Mouse (Mus musculus) forebrain, embryonic 13.5 days (tissue): ENCODE data around the gene Arid1b. TPM values are rescaled to one million over a fixed set of nuclear protein-coding genes. Genes with fewer than 3 reads are reported as not detected.

Experiments
- ATAC-seq: fragments of 200-750 bp; cut with Nextera tagmentation; 2 replicates; pipeline ENCODE4 v1.8.0; 2017
- H3K27ac ChIP-seq: fragments of 300-500 bp; sonication (generic); 2 replicates; pipeline ENCODE4 v1.5.1; 2015; ENCODE audit warnings: inconsistent platforms, mild to moderate bottlenecking, moderate library complexity
- H3K27me3 ChIP-seq: fragments of 300-500 bp; sonication (generic); 2 replicates; pipeline ENCODE4 v1.6.1; 2015; ENCODE audit warnings: mild to moderate bottlenecking, inconsistent platforms
- H3K36me3 ChIP-seq: fragments of 300-500 bp; sonication (generic); 2 replicates; pipeline ENCODE4 v1.6.1; 2015; ENCODE audit warnings: mild to moderate bottlenecking, inconsistent platforms; ENCODE audit not compliant: poor library complexity, severe bottlenecking
- H3K4me1 ChIP-seq: fragments of 300-500 bp; sonication (generic); 2 replicates; pipeline ENCODE4 v1.6.1; 2015; ENCODE audit warnings: inconsistent platforms
- H3K4me2 ChIP-seq: fragments of 300-500 bp; sonication (generic); 2 replicates; pipeline ENCODE4 v1.6.1; 2015; ENCODE audit warnings: inconsistent platforms, mild to moderate bottlenecking, moderate library complexity
- H3K4me3 ChIP-seq: fragments of 300-500 bp; sonication (generic); 2 replicates; pipeline ENCODE4 v1.5.1; 2015; ENCODE audit warnings: mild to moderate bottlenecking, inconsistent platforms
- H3K9ac ChIP-seq: fragments of 300-500 bp; sonication (generic); 2 replicates; pipeline ENCODE4 v1.6.1; 2015; ENCODE audit warnings: mild to moderate bottlenecking, inconsistent platforms
- H3K9me3 ChIP-seq: fragments of 300-500 bp; sonication (generic); replicated peaks from 2 replicates; pipeline ENCODE4 v1.6.1; 2016; ENCODE audit warnings: inconsistent platforms
- WGBS: fragments of 180-500 bp; shearing (Covaris S2); methylation state at CpG from one replicate; pipeline ENCODE4 v1.1.7; 2015; 5-methylcytosine and 5-hydroxymethylcytosine counted together
- polyA plus RNA-seq: library from polyadenylated mRNA; unstranded; fragments of >200 nt; fragmentation: Nextera tagmentation; extraction: Ambion mirVana; gene quantifications from 2 replicates; pipeline ENCODE4 v1.2.1, GENCODE M21; 2015

Arid1b gene
- polyA plus RNA-seq, 1 experiment from 2014 or later = 11.7 TPM

DNA sequence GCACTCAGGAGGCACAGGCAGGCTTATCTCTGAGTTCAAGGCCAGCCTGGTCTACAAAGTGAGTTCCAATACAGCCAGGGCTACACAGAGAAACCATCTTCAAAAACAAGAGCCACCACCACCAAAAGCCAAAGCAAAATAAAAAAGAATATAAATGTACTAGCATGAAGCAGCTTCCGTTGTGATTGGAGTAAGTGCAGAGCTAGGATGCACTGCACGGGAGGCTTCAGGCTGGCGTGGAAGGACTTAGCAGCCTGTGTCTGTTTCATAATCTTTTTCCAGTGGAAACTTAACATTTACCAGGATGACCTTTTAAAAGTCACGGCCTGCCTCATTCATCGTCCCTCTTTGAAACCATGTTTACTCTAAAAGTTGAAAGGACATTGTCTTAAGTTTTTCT, 67.5 kb downstream of the Arid1b start:
- Histone ChIP-seq H3K4me2 (no peak overlapping the region), H3K4me3 (no peak overlapping the region), H3K36me3 (no peaks in the 10 kb centered on the region), H3K9me3 (no peaks in the 10 kb centered on the region), H3K4me1 (peaks cover 66% of the 10 kb centered on the region), H3K27ac (no peak overlapping the region), H3K27me3 (no peaks in the 10 kb centered on the region), H3K9ac (no peak overlapping the region)
- no peak for ATAC-seq
- 86% methylated on average over 5 of the region's 5 CpGs for WGBS

DNA sequence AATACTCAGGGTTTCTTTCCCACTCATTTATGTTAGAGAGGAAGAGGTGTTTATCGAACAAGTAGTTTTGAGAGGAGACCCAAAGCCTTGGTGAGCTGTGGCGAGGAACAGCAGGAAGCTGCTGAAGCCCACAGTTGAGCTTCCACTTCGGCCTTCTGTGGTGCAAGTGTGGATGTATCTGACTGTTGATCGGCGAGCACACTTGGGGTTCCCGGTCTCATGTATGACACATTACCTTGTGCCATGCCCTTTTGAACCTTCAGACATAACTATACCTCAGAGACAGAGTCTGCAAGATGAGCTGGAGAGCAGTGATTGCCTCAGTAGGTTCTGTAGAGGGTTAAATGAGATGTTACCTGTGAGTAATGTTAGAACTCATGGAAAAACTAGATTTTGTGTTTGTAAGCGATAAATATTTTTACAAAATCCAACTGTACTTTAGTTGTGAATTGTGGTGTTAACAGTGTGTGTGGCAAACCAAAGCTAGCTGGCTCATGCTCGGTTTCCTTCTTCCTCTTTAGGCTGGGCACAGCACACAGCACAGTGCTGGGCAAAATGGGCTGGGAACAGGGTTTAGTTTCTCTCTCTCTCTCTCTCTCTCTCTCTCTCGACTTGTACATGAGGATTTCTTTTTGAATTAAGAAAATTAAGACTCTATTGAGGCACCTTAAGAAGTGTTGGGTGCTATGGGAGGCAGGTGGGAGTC, 69.5 kb downstream of the Arid1b start:
- no peaks in the 10 kb centered on the region for H3K9me3 ChIP-seq
- H3K27ac ChIP-seq = no peak overlapping the region
- H3K4me3 ChIP-seq = no peak overlapping the region
- 89% methylated on average over 9 of the region's 9 CpGs for WGBS
- ATAC-seq = no peak
- no peak overlapping the region for H3K9ac ChIP-seq
- peaks cover 59% of the 10 kb centered on the region for H3K4me1 ChIP-seq
- H3K4me2 ChIP-seq = no peak overlapping the region
- H3K27me3 ChIP-seq = no peaks in the 10 kb centered on the region
- H3K36me3 ChIP-seq = no peaks in the 10 kb centered on the region

DNA sequence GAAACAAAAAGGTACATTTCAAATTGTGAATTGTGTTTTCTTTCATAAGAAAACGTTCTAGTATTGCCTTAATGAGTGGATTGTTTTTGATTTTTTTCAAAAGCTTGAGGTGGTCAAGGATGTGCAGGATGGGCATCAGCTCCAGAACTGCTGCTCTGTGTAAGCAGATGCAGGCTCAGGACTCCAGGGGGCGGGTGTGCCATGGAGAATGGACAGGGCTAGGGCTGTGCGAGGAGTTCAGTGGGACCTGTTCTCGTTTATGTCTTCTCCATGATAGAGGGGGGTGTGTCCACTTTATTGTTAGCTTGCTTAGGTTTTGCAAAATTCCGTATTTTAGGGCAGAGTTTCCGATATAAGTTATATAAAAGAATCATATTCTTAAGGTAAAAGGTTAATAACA, 70.6 kb downstream of the Arid1b start:
- no peak for ATAC-seq
- Histone ChIP-seq H3K36me3 (no peaks in the 10 kb centered on the region), H3K27me3 (no peaks in the 10 kb centered on the region), H3K9me3 (no peaks in the 10 kb centered on the region), H3K4me1 (peaks cover 47% of the 10 kb centered on the region), H3K9ac (no peak overlapping the region), H3K4me3 (no peak overlapping the region), H3K4me2 (no peak overlapping the region), H3K27ac (no peak overlapping the region)
- WGBS = 87% methylated on average over 6 of the region's 6 CpGs

DNA sequence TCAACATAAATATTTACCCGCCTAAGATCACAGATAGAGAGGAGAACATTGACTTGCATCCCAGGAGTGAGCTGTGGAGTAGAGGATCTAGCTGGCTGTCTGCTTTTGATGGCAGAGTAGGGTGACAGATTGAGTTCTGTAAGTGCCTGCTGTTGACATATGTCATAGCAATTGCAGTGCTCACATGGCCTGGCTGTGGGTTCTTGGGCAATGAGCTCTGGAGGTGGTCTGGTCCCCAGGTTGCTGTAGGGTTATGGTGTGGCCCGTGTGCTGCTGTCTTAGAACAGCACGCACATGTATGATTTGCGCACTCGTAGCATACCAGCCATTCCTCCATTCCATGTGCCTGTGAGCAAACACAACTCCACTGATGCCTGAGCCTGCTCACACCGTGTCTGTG, 71.1 kb downstream of the Arid1b start:
- 87% methylated on average over 6 of the region's 6 CpGs for WGBS
- no peaks in the 10 kb centered on the region for H3K9me3 ChIP-seq
- H3K4me1 ChIP-seq = peaks cover 43% of the 10 kb centered on the region

DNA sequence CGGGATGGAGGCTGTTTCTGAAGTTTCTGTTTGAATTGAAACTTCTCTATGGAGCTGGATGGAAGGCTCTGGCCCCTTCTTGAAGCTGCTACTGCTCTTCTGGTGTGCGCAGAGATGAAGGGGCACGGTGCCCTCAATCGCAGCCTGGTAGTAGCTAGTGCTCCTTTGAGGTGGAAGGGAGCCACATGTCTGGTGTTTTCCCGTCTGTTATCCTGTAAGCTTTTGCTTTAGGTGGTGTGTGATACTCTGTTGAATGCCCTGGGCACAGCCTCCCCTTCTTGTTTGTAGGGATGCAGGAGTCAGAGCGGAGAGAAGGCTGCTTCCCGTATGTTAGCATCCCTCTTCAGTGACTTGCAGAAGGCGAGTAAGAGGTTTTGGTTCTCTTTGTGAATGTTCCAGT, 72.7 kb downstream of the Arid1b start:
- Histone ChIP-seq H3K36me3 (no peaks in the 10 kb centered on the region), H3K4me2 (no peak overlapping the region), H3K9ac (no peak overlapping the region), H3K27me3 (no peaks in the 10 kb centered on the region), H3K9me3 (no peaks in the 10 kb centered on the region), H3K4me3 (no peak overlapping the region), H3K27ac (no peak overlapping the region), H3K4me1 (peaks cover 31% of the 10 kb centered on the region)
- ATAC-seq = no peak
- 81% methylated on average over 8 of the region's 8 CpGs for WGBS

More for the DNA sequence above, 71.1 kb downstream of the Arid1b start:
- Histone ChIP-seq H3K27me3 (no peaks in the 10 kb centered on the region), H3K4me3 (no peak overlapping the region), H3K36me3 (no peaks in the 10 kb centered on the region), H3K4me2 (no peak overlapping the region), H3K27ac (no peak overlapping the region), H3K9ac (no peak overlapping the region)
- peak; percentile 39; the same call in 1 of the 2 replicates for ATAC-seq

DNA sequence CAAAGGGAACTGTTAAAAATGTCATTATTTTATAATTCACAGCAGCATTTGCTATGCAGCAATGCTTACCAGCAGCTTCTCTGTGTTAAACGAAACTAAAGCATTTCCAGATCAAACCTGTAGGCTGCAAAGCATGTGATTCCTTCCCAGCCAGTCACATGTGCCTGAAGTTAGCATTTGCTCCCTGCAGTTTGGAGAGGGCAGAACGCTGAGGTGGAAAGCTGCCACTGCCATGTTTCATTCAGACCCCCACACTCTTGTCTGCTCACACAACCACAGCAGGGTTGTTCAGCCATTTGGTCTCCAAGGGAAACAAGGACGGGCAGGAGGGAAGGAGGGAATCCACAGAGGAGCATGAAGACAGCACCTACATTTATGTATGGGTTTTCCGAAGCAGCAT, 73.1 kb downstream of the Arid1b start:
- no peak overlapping the region for H3K27ac ChIP-seq
- H3K36me3 ChIP-seq = no peaks in the 10 kb centered on the region
- no peak overlapping the region for H3K4me3 ChIP-seq
- WGBS = 57% methylated on average over 4 of the region's 4 CpGs
- H3K4me1 ChIP-seq = peaks cover 31% of the 10 kb centered on the region
- no peak overlapping the region for H3K9ac ChIP-seq
- no peaks in the 10 kb centered on the region for H3K27me3 ChIP-seq
- no peak for ATAC-seq
- H3K4me2 ChIP-seq = no peak overlapping the region
- H3K9me3 ChIP-seq = no peaks in the 10 kb centered on the region

DNA sequence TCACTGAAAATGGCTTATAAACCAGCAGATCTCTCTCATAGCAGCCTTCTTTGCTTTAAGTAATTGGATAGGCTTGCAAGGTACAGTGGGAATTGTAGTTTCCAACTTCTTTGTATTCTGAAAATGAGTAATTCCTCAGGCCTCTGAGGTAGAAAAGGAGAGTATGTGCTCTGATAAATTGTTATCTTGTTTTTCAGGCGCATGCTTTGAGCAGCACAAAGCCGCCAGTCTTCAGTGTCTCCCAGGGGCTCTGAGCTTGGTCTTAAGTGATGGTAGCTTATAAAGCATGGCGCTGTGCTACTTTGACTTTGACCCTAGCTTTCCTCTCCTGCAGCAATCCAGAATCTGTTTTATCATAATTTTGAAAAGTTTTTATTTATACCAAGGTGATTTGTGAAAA, 76.3 kb downstream of the Arid1b start:
- no peak for ATAC-seq
- Histone ChIP-seq H3K27ac (no peak overlapping the region), H3K4me1 (peaks cover 29% of the 10 kb centered on the region), H3K4me2 (no peak overlapping the region), H3K27me3 (no peaks in the 10 kb centered on the region), H3K36me3 (no peaks in the 10 kb centered on the region), H3K9me3 (no peaks in the 10 kb centered on the region), H3K9ac (no peak overlapping the region), H3K4me3 (no peak overlapping the region)
- 87% methylated on average over 3 of the region's 3 CpGs for WGBS

DNA sequence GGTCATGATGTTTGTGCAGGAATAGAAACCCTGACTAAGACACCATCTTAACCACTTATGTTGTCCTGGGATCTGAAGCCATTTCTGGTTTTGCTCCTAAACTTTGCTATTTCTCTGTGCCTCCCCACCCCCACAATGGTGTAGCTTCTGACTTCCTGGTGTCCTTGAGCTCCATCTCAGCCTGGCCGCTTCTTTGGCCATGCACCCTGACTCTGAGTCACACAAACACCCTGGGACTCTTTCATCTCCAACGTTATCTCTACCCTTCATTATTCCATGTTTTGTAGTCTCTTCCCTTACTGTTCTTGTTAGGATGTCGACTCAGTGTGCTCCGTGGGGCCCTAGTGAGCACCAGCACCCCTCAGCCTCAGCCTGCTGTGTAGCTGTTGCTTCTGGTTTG, 78.4 kb downstream of the Arid1b start:
- Histone ChIP-seq H3K4me3 (no peak overlapping the region), H3K27me3 (no peaks in the 10 kb centered on the region)
- no peak for ATAC-seq

DNA sequence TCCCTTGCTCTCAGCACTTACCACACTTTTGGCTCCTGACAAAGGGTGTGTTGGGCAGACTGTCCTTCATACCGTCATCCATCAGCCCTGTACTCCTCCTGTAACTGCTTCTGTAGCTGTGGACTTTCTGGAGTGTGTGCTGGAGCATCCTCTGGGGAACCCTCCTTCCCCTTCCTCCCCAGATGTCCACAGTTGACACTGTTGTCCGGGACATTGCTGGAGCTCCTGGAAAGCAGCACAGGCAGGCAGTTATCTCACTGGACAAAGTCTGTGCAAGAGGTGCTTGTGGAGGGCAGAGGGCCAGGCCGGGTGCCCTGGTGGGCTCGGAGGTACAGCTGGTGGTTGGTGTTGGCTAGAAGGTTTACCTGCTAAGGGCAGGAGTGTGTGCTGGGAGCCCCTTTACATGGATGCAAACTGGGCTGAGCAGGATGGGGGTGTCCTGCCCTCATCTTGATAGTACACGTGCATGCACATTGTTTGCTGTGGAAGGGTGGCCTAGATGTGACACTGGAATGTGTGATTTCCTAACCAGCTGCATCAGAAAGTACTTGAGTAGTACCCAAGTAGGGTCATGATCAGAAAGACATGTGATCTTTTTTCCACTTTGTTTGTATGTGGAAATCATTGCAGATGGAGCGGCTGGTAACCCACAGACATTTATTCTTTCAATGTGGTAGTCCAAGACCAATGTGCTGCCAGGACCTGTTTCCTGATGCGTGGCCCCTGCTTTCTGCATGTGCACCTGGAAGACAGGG, 80.8 kb downstream of the Arid1b start:
- no peak overlapping the region for H3K4me3 ChIP-seq
- H3K9me3 ChIP-seq = no peaks in the 10 kb centered on the region
- peaks cover 26% of the 10 kb centered on the region for H3K4me1 ChIP-seq
- H3K4me2 ChIP-seq = no peak overlapping the region
- WGBS = 91% methylated on average over 7 of the region's 7 CpGs
- no peaks in the 10 kb centered on the region for H3K36me3 ChIP-seq
- H3K9ac ChIP-seq = no peak overlapping the region
- no peak overlapping the region for H3K27ac ChIP-seq
- ATAC-seq = no peak
- no peaks in the 10 kb centered on the region for H3K27me3 ChIP-seq

More for the DNA sequence above, 78.4 kb downstream of the Arid1b start:
- Histone ChIP-seq H3K27ac (no peak overlapping the region), H3K36me3 (no peaks in the 10 kb centered on the region), H3K9me3 (no peaks in the 10 kb centered on the region), H3K4me2 (no peak overlapping the region), H3K4me1 (peaks cover 14% of the 10 kb centered on the region), H3K9ac (no peak overlapping the region)
- 82% methylated on average over 4 of the region's 4 CpGs for WGBS

DNA sequence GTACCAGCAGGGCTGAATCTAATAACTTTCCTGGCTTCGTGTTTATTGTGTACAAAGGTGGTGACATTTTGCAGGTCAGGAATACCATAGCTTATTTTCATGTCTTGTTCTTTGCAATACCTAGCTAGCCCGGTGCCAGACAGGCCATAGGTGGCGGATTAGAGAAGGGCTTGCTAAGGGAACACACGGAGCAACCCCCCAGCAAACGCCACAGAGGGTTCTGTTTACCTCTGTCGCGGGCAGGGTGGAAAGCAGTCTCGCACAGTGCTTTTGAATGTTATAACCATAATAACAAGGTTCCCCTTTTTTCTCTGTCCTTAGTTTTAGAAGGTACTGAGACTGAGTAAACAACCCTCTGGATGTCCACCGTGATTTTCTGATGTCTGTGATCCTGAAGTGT, 83.9 kb downstream of the Arid1b start:
- H3K27me3 ChIP-seq = no peaks in the 10 kb centered on the region
- H3K4me2 ChIP-seq = no peak overlapping the region
- WGBS = 73% methylated on average over 9 of the region's 9 CpGs
- no peaks in the 10 kb centered on the region for H3K9me3 ChIP-seq
- ATAC-seq = no peak
- H3K36me3 ChIP-seq = no peaks in the 10 kb centered on the region
- peaks cover 51% of the 10 kb centered on the region for H3K4me1 ChIP-seq
- H3K27ac ChIP-seq = no peak overlapping the region
- H3K4me3 ChIP-seq = no peak overlapping the region
- H3K9ac ChIP-seq = no peak overlapping the region

DNA sequence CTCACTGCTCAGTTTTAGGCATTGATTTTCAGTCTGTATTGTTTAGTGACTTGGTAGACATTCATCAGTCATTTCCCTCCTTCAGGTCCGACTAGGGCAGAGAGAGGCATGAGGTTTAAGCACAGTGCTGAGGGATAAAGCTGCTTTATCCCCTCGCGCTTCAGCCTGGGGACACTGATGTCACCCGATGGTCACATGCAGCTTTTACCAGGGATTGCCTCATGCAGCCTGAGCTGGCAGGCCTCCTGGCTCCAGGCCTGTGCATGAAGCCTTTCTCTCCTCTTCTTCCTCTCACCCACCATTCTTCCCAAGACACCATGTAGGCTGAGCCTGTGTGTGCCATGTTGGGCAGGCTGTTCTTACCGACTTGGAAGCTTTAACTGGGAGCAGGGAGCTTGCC, 84.4 kb downstream of the Arid1b start:
- Histone ChIP-seq H3K36me3 (no peaks in the 10 kb centered on the region), H3K9me3 (no peaks in the 10 kb centered on the region), H3K27ac (no peak overlapping the region), H3K4me2 (no peak overlapping the region), H3K4me3 (no peak overlapping the region), H3K4me1 (peaks cover 57% of the 10 kb centered on the region), H3K9ac (no peak overlapping the region), H3K27me3 (no peaks in the 10 kb centered on the region)
- 53% methylated on average over 5 of the region's 5 CpGs for WGBS
- no peak for ATAC-seq

DNA sequence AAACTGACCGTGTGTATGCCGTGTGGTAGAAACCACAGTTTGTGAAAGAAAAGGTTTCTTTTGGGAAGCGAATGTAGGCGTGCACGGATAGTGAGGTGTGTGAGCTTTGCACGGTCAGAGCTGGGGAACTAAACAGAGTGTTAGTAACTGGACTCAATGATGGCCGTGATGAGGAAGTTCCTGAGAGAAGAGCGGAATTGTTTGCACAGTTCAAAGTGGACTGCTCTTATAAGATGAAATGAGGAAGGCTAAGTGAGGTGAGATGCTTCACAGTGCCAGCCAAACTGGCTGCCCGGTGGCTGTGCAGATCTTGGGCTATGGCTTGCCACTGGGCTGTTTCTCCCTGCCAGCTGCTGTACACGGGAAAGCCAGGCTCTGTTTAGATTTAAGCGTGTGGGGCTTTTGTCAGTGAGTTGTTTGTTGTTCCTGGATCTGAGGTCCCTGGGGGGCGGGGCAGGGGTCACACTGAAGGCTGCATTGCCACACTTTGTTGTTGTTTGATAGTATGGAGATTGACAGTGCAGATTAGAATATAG, 86.8 kb downstream of the Arid1b start:
- Histone ChIP-seq H3K27ac (no peak overlapping the region), H3K4me2 (no peak overlapping the region), H3K9me3 (no peaks in the 10 kb centered on the region), H3K4me1 (peaks cover 77% of the 10 kb centered on the region), H3K27me3 (no peaks in the 10 kb centered on the region), H3K9ac (no peak overlapping the region), H3K36me3 (no peaks in the 10 kb centered on the region), H3K4me3 (no peak overlapping the region)
- WGBS = 65% methylated on average over 12 of the region's 12 CpGs
- no peak for ATAC-seq
